Mouse (Mus musculus) lung, postnatal 4 days (tissue): ENCODE results near the gene Olfr1186.
"Not testable (repeated sequence)": the region's sequence is repeated elsewhere in the genome, so short reads cannot be mapped to it uniquely, and the experiment has no call there.

Source experiments
- DNase-seq, 2 experiments: peaks; one replicate each; pipeline ENCODE4 v3.0.0; 2021

The Olfr1186 gene

DNA sequence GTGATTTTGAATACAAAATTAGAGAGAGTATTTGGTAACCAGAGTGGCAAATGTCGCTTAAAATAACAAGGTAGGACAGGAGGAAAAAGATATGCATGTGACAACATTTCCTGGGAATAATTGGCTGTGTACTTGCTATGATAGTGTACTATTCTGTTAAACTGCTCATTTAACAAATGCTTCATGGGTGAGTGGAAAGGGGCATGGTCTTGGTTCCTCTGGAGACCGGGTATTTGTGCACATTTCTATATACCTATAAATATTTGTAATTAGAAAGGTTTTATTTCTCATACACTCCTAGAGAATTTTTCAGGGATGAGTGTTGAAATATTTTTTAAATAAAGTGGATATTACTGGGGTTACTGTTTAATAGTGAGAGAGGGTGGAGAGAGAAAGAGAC lies at the start of gene Olfr1186:
Olfr1186 (plus strand) TSS at position 301 of the 400 bp plus-strand sequence.
- no peak for DNase-seq

DNA sequence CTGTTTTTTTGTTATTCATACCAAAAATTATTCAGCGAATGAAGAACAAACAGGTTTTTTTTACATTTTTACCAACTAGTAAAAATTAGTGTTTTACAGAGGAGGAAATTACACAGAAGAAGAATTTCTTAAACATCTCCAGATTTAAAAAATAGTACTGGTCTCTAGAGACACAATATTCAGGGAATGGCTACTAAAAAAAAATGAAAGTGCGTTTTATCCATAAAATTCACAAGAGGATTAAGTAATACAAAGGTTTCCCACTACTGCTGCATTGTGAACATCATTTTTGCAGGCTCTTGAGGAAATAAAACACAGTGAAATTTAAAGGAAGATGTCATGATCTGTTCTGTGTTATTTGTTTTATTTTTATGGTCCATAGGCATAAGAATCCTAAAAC lies 35.1 kb upstream of the Olfr1186 start, which contains the start of gene Olfr1184:
Olfr1184 (plus strand) TSS at position 301 of the 400 bp plus-strand sequence.
- DNase-seq = no peak

DNA sequence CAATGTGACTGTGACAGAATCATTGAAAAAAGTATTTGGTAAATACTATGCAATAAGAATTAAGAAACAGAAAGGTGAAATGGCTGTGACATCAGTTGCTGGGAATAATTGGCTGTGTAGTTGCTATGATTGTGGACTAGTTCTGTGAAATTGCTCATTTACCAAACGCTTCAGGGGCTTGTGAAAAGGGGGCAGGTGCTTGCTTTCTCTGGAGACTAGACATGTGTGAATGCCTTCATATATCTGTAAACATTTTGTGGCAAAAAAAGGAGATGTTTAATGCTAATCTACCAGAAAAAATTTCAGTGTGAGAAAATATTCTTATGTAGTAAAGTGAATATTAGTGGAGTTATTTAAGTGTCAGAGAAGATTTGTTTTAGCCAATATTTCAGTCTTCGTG lies 25.3 kb upstream of the Olfr1186 start, which contains the start of gene Olfr1185-ps1:
Olfr1185-ps1 (plus strand) TSS at position 301 of the 400 bp plus-strand sequence.
- no peak for DNase-seq

DNA sequence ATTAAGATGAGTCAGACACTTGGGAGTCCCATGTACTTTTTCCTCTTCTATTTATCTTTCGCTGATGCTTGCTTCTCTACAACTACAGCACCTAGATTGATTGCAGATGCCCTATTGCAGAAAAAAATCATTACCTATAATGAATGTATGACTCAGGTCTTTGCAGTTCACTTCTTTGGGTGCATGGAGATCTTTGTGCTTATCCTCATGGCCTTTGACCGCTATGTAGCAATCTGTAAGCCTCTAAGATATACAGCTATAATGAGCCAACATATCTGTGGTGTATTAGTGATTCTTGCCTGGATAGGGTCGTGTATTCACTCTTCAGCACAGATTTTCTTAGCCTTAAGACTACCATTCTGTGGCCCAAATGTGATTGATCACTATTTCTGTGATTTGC lies 7.4 kb downstream of the Olfr1186 start:
- no peak for DNase-seq

DNA sequence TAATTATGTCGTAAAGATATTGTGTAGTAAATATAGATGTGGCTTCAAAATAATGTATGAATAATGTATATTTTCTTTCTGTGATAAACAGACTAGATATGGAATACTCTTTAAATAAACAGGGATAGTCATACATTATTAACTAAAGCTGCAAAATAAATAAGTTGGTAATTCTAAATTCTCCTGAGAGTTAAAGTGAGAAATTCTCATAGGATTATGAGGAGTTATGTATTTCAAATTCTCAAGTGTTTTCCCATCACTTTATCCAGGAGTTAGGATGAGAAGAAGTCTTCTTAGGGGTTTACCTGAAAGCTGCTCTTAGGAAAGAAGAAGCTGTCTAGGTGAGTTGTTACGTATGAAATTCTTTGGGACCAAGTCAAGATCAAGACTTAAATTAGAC lies 38.3 kb downstream of the Olfr1186 start, which contains the start of gene Olfr1188:
Olfr1188 (plus strand) TSS at position 301 of the 400 bp plus-strand sequence.
- DNase-seq = no peak

DNA sequence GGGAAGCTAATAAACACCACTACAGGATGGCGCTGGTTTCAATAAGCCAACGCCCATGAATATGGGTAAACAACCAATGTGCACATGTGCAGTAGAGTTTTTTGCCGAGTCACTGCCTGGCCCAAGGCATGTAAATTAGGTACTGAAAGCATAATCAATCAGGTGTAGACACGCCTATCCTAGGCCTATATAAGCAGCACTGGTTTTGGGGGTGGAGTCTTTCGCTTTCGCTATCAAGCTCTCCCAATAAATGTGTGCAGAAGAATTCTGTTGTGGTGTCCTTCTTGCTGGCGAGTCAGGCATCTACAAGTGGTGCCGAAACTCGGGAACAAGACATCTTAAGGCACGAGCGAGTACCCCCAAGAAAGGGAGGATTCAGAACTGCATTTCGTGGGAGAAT lies 54.3 kb downstream of the Olfr1186 start:
- not testable (repeated sequence) for DNase-seq
